Mouse (Mus musculus): ENCODE measurements around the gene Lrig3.

DNA sequence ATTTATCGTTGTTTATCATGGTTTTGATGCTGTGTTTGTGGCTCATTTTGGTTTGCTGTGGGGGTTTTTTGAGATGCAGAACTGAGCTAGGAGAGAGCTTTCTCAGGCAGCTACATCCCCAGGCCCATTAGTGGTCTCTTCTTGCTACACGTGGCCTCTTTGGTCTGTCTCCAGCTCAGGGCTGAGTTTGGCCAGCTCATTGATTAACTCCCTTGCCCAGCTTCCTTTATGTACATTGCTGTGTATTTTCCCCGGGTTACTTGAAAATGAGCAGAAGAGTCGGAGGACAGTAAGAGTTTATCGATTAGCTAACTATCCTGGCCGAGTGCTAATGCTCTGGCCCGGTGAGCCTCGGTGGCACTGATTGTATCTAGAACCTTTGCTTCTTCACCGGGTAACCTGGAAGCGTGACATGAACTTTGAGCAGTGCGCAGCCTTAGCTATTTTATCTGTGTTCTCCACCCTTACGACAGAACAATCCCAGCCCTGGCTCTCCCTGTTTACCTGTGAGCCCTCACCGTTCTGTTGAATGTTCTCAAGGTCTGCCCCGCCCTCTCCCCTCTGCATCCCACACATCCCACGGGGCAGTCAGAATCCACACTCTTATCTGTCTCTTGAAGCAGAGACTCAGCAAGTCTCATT lies 53.5 kb downstream of the Lrig3 start:
- TF ChIP-seq CTCF (IDR thresholded peaks at IDR 0.05; ENCODE audit: insufficient read depth, low read depth, low read length) = no peak
- TF ChIP-seq POLR2A (IDR thresholded peaks at IDR 0.05; ENCODE audit: insufficient read depth, low read depth, low read length) = no peak
